In genomic region chr10:80874035-80874434, GRCm38 (mm10) we compare ENCODE assay signal across 17 mouse cellular contexts. TPM values are rescaled to one million over a fixed set of nuclear protein-coding genes. Genes with fewer than 3 reads are reported as not detected.
"Had no signal": no experiment of that assay in that cellular context is flagged by ENCODE, and none has a peak within 500 bp of the region (broad histone marks: within the 10 kb centered on the region; RNA-seq: fewer than 3 reads in every experiment).

No protein-coding gene starts in this region.

- H3K27ac ChIP-seq: left cerebral cortex, adult 2 months; liver, embryonic 14.5 days; midbrain, embryonic 10.5 days had no signal

- H3K9me3 ChIP-seq: midbrain, embryonic 10.5 days had no signal

- DNase-seq: kidney, adult 8-10 months; kidney, postnatal 25 days; liver; lung, adult 2 months; lung, postnatal 36 days; midbrain, embryonic 14.5 days; right cerebral cortex, postnatal 14 days; thymus, postnatal 36 days had no signal

- H3K4me3 ChIP-seq: left cerebral cortex, adult 2 months; midbrain, embryonic 10.5 days; myocyte had no signal

- H3K9ac ChIP-seq: liver, embryonic 14.5 days had no signal

- ATAC-seq: lung, postnatal 0 days had no signal

- H3K36me3 ChIP-seq: midbrain, embryonic 10.5 days had no signal

RNA-seq across cellular contexts. Expression of gene Tmprss9, which starts 2.4 kb away (rescaled TPM):
- total RNA-seq: megakaryocyte progenitor cell, adult 5-6 weeks had no signal
- polyA plus RNA-seq: kidney, embryonic 16.5 days; limb, embryonic 11.5 days; lung, postnatal 0 days; midbrain, embryonic 14.5 days; stomach, embryonic 16.5 days had no signal

RNA-seq across cellular contexts. Expression of gene Lingo3, which starts 30.2 kb away (rescaled TPM):
- total RNA-seq: megakaryocyte progenitor cell, adult 5-6 weeks had no signal
- polyA plus RNA-seq: lung, postnatal 0 days had no signal
